Comparison of ENCODE assay signal across 8 mouse cellular contexts in genomic region chr13:92986719-92987553, GRCm38 (mm10).
DNase-seq lines count a peak whose midpoint lies in the region; ATAC-seq and TF ChIP-seq lines count a peak whose summit lies in the region.

No protein-coding gene starts in this region.

- no peak overlapping the region for H3K27ac ChIP-seq in cerebellum, adult 2 months (ENCODE audit: insufficient read depth, low read length)
- no peak overlapping the region for H3K27ac ChIP-seq in hindbrain, embryonic 14.5 days

- H3K4me1 ChIP-seq in cerebellum, adult 2 months (ENCODE audit: control insufficient read depth, insufficient read depth, low read length) = peaks cover 3% of the 10 kb centered on the region
- no peaks in the 10 kb centered on the region for H3K4me1 ChIP-seq in hindbrain, embryonic 14.5 days (replicated peaks; ENCODE audit: control insufficient read depth, insufficient read depth, low read length)

- H3K27me3 ChIP-seq in cerebellum, adult 2 months (ENCODE audit: control insufficient read depth, insufficient read depth, low read length) = no peaks in the 10 kb centered on the region
- H3K27me3 ChIP-seq in hindbrain, embryonic 14.5 days (ENCODE audit: control insufficient read depth, insufficient read depth, low read length) = 0 out of 2 replicates have a peak, but pooled peaks cover 3% of the 10 kb centered on the region

- H3K4me3 ChIP-seq in cerebellum, adult 2 months (replicated peaks; ENCODE audit: insufficient read depth, low read depth, low read length) = peak overlapping the region; percentile 15
- H3K4me3 ChIP-seq in hindbrain, embryonic 14.5 days (replicated peaks; ENCODE audit: low read length) = peak overlapping the region; percentile 17

- peak; percentile 94 for TF ChIP-seq CTCF in cerebellum, adult 2 months (IDR thresholded peaks at IDR 0.05; ENCODE audit: borderline replicate concordance, insufficient read depth, low read depth, low read length)

- DNase-seq in NIH3T3 (ENCODE audit: low read depth) = peak; percentile 73
- DNase-seq in cerebellum, adult 2 months = peak; percentile 72 to 87
- peak; percentile 86 for DNase-seq in hindbrain, embryonic 14.5 days (ENCODE audit: low spot score)
- DNase-seq in layer of hippocampus, postnatal 25 days (ENCODE audit: extremely low spot score in 1 of 2, low spot score in 1 of 2) = peak; percentile 70 to 89
- DNase-seq in lung, postnatal 4 days = peak; percentile 48 to 78
- peak; percentile 71 to 83 for DNase-seq in right cerebral cortex, postnatal 10 days (ENCODE audit: low spot score in 2 of 2)
- peak; percentile 72 for DNase-seq in urinary bladder, postnatal 25 days (ENCODE audit: low spot score)

- 33% methylated on average over 17 of the region's 17 CpGs for WGBS in cerebellum, adult 2 months
- WGBS in hindbrain, embryonic 14.5 days = 47% methylated on average over 17 of the region's 17 CpGs

- ATAC-seq in frontal cortex, adult (ENCODE audit: low TSS enrichment) = peak; percentile 44
- ATAC-seq in hindbrain, embryonic 14.5 days (ENCODE audit: low FRiP score) = peak; percentile 69; the same call in 1 of the 2 replicates

- peak overlapping the region; percentile 52; the same call in 1 of the 2 replicates for H3K9ac ChIP-seq in hindbrain, embryonic 14.5 days

- no peaks in the 10 kb centered on the region for H3K36me3 ChIP-seq in hindbrain, embryonic 14.5 days (replicated peaks; ENCODE audit: control insufficient read depth, insufficient read depth)

- H3K4me2 ChIP-seq in hindbrain, embryonic 14.5 days (replicated peaks) = peak overlapping the region; percentile 54

- no peak for TF ChIP-seq POLR2A in cerebellum, adult 2 months (IDR thresholded peaks at IDR 0.05; ENCODE audit: borderline replicate concordance, insufficient read depth, low read length)

- H3K9me3 ChIP-seq in hindbrain, embryonic 14.5 days (ENCODE audit: control insufficient read depth, low read length) = no peaks in the 10 kb centered on the region
